Mouse (Mus musculus) kidney, postnatal 25 days (tissue): ENCODE measurements at regions not wholly inside any gene's neighbourhood (a gene's known extent, or its start where the extent isn't known, plus 50 kb on each side); places are given as distances from the start of the nearest gene placed in this dataset.
A peak's percentile ranks its signal among the peaks of the same experiment; 100 is the strongest.
"Not testable (repeated sequence)": the region's sequence is repeated elsewhere in the genome, so short reads cannot be mapped to it uniquely, and the experiment has no call there.

Experiments used
- DNase-seq, 2 experiments: peaks; one replicate each; pipeline ENCODE4 v3.0.0; 2021; ENCODE audit warnings: mixed read lengths in 2 of 2

DNA sequence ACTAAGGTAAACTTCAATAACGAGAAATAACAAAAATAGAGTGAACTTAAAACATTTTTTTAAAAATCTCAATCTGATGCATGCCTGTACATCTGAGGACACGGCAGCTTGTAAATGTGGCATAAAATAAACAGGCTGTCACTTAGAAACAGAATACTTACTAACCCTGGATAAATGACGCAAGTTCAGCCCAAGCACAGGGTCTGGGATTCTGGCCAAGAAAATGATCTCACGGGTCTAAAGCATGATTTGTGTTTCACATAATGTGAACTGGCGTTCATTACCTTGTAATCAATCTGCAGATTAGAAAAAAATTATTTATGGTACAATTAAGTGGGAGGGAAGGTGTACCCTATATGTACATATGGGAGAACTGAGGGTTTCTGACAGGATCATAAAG is 512.1 kb upstream of the Vrk2 start:
- no peak for DNase-seq

DNA sequence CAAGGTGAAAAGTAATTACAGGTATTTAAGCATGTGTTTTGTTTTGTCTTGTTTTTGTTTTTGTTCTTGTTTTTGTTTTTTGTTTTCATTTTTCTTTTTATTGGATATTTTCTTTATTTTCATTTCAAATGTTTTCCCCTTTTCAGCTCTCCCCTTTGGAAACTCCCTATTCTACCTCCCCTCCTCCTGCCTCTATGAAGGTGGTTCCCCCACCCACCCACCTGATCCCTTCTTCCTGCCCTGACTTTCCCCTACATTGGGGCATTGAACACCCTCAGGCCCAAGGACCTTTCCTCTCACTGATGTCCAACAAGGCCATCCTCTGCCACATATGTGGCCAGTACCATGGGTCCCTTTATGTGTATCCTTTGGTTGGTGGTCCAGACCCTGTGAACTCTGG is 509.1 kb upstream of the Vrk2 start:
- no peak for DNase-seq

DNA sequence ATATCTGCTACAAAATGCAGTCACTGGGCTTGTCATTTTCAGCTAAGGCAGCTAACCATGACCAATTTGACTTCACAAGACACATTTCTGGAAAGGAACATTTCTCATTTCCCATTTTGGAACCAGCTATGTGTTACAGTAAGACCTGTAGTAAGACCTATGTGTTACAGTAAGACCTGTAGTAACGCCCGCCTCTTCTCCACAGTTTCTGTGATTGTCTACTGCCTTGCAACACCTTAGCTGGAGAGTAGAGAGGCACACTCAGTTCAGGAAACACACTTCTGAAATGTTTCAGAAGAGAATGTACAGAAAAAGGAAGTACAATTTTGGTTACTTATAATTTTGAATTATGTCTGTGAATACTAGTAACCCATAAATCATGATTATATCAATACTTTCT is 508.2 kb upstream of the Vrk2 start:
- DNase-seq, result no peak

DNA sequence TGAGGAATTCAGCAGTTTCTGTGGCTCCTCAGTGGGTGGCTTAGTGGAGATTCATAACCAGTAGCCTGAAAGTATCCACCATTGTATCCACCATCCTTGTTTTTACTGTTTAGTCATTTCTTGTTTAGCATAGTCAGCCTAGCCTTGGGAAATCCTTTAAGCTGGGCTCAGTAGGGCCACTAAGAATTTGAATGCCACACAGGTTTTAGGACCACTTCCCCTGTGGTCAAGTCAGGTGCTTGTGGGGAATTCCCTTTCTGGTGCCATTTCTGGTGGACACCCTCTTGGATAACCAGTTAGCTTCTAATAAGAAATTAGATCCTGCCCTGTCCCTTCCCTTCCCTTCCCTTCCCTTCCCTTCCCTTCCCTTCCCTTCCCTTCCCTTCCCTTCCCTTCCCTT is 502.8 kb upstream of the Vrk2 start:
- DNase-seq, result no peak

DNA sequence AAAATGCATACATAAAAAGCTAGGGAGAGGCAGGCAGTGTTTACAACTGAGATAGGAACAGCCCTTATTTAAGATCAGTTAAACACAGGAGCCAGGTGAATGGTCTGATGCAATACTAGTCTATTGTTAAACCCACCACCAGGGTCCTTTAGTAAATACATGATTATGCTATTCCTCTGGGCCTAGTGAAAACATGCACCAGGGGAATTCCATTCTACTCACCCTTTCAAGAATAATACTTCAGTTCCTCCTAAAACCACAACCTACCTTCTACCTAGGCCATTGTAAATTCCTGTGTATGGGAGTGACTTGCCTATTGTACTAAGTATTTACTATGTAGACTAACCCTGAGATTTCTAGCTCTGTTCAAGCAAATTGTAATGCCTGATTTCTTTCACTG is 501.7 kb upstream of the Vrk2 start:
- not testable (repeated sequence) for DNase-seq

DNA sequence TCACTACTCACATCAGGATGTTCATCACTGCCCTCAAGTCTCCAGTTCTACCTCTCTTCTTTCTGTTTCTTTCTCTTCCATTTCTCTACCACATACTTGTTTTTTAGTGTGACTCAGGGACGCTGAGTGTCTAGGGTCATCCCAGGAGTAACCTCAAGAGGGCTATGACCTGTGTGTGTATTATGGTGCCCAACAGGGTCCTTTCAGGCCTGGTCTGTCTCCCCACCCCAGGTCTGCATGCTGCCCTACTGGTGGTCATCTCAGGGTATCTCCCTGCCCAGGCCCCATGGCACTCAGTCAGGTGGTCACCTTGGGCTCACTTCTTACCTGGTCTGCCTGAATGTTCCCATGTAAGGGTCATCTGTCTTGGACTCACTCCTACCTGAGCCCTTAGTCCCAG is 492.7 kb upstream of the Vrk2 start:
- DNase-seq, result no peak

DNA sequence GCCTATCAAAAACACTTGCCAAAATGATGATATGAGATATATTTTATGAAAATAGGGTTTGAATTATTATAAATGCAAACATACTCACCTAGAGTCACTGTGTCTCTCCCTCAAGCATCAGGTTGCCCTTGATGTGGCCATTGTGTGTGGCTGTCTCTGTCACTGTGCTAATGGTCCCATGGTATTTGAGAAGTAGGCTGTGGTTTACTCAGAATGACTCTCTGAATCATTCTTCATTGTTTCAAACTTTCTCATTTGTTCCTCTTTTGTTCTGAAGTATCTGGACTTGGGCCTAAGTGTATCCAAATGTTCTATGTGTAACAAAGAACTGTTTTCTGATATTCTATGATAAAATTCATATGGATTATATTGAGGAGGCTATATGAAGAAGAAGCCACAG is 487.4 kb upstream of the Vrk2 start:
- DNase-seq, result no peak

DNA sequence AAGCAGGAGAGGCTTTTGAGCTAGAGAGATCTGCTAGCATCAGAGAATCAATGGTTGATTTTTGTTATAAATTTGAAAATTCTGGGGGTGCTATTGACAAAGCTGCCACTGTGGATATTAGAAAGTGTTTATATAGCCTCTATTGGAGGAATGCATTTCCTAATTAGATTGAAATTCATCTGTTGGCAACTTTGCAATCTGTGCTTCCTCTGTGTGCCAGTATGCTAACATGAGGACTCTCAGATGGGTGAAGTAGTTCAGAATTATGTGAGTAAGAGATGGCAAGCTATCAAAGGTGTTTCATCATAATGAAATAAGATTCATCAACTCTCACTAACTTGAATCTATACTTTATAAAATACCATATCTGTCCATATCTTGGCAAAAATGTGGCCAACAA is 476.6 kb upstream of the Vrk2 start:
- DNase-seq, result no peak

DNA sequence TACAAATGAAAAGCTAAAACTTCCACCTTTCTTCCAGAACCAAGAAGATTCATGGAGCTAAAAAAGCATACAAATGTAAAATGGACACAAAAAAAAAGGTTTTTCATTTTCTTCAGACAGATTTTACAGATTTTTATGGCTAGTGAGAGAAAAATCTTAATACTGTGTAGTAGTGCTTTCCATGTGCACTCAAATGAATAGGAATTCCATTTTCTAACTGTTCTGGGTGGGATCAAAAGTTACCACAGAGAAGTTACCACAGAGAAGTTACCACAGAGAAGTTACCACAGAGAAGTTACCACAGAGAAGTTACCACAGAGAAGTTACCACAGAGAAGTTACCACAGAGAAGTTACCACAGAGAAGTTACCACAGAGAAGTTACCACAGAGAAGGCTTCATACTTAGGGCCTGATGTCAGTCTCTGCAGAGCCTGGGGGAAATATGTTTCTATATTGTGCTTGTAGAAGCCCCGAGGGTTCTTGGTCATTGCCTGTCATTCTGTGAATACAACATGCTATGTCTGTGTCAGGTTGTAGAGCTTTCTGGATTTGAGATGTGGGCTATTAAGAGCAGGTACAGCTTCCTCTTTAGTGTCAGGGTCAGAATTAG is 433.5 kb upstream of the Vrk2 start:
- DNase-seq, result no peak

DNA sequence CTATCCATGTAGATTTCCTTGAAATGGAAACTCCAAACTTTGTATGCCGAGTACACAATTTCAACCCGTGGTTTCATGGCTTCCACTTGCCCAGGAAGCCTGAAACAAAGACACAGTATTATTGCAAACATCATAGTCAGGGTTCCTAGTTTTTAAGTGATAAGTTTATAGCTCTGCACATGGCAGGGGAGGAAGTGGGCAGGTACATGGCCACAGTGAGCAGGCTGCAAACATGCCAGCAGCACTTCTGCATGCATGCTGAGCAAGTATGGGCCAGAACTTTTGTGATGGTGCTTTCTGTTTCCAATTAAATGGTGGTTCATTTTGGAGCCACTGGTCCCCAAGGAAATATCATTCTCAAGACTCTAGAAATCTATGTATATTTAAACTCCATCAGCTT is 431.7 kb upstream of the Vrk2 start:
- no peak for DNase-seq

DNA sequence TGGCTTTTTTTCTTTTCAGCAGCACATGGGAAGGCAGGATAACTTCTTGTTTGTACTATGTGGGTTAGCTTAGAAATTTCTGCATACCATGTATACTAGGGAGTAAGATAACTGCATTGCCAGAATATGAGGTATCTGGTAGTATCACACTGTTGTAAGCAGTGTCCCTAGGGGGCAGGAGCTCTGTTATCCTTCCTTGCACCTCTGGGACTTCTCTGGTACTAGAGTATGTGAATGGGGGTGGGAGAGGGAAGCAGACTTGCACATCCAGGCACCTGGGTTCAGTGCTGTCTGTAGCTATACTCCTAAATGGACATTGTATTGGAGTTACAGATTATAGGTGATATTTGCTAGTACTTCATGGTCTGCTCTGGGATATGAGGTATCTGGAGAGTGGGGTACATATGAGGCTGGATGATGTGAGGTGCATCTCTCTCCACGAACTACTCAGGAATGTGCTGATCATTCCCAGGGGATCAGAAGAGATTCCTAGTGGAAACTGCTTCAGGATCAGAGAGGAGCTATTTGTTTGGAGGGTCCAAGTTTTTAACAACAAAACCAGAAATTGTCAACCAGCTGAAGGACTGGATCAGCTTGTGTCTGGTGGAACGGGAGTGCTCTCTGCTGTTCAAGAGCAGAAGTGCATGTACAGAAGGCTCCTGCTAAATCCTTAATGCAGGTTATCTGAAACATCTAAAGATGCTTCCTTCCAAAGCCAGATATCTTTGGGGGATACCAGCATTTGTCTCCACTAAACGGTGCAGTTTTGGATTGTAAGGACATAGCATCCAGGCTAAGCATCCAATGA is 402.7 kb upstream of the Vrk2 start:
- DNase-seq, result no peak

DNA sequence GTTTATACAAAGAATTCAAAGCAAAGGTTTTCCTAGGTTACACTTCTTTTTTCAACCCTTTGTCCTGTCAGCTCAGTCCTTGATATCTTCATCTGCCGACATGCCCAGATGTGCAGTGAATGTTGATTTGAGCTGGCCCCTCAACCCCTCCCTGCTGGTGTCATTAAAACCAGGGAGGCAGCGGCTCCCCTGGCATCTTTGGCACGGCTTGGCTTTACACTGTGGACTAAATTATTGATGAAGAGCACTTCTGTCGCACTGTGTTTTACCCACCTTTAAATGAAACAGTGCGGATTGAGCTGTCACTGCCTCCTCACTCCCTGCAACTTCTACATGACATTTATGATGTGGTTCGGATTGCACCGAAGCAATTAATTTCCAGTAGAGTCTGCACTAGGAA is 387.4 kb upstream of the Vrk2 start:
- no peak for DNase-seq

DNA sequence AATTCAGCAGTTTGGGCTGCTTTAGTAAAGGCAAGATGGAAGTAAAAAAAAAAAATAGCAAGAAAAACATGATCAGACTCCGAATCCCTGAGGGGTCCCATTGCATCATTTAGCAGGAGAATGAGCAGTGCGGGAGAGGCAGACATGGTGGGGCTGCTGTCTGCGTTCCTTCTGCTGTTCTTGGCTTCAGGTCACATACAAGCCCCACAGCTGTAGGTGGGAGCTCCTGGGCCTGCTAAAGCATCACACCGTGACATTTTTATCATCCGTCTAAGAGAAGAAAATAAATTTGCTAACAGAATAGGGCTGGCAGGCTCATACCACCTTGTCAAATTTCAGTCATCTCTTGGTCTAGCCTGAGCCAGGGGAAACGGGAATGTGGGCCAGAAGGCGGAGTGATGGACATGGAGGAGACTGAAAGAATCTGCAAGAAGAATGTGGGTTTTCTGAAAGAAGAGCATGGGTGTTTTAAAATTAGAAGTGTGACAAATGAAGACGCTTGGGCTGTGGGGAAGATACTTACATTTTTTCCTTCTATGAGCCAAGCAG is 378.8 kb upstream of the Vrk2 start:
- no peak for DNase-seq

DNA sequence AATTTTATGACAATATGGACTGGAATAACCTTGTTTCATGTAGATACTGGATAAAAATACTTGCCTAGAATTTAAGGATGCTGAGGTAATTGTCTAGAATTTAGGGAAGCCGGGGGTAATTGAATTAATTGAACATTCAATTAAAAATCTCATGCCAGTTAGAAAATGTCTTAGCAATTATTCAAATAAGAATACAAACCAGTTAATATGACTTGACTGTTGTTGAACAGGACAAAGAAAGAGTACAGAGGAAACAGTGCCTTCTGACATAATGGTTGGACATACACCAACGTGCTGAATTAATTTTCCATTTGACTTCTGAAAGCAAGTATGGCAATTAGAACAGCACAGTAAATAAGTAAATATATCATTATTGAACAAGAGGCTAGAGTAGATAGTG is 377.4 kb upstream of the Vrk2 start:
- no peak for DNase-seq

DNA sequence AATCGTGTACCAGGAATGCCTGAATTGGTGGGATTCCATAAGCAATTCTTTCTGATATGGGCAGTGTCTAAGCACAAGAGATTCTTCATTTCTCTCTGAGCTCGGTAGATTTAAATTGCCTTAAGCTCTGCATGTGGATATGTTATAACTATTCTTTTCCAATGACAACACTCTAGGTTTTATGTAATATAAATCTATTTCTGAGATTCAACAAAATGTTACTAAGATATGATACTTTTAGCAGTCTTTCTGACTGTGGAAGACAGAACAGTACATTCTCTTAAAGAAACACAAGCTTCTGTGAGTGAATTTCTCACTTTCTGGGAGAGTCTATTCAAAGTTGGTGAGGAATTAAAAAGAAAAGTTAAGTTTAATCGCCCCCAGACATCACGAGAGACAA is 373.6 kb upstream of the Vrk2 start:
- DNase-seq, result no peak

DNA sequence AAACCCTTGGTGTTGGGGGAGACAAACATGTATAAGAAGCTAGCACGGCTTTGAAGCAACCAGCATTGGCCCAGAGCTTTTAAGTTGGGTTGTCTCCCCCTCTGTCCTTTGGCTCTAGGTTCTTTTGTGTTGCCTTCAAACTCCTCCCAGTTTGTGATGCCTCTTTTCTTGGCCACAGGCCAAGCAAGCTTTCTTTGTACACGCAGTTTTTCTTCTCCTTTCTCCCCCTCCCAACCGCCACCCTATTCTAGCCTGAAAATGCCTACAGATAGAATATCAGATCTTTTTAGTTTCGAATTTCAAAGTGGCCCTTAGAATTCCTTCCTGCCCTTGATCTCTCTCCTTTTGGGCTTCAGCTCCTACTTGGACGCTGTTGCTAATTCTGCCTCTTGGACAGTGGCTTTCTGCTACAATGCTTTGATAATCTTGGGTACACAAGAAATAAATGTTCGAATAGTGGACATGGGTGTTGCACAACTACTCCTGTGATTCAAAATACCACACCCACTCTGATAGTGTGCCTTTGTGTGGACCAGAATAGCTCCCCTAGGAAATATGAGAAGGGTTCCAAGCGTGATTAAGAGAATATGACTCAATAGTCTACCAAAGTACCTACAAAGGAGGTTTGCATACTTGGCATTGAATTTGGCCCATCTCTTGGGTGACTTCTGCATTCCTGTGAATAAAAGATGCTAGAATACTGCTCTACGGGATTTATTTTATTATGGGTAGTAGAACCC is 369.3 kb upstream of the Vrk2 start:
- peak in 1 of 2 experiments; percentile 3 for DNase-seq

DNA sequence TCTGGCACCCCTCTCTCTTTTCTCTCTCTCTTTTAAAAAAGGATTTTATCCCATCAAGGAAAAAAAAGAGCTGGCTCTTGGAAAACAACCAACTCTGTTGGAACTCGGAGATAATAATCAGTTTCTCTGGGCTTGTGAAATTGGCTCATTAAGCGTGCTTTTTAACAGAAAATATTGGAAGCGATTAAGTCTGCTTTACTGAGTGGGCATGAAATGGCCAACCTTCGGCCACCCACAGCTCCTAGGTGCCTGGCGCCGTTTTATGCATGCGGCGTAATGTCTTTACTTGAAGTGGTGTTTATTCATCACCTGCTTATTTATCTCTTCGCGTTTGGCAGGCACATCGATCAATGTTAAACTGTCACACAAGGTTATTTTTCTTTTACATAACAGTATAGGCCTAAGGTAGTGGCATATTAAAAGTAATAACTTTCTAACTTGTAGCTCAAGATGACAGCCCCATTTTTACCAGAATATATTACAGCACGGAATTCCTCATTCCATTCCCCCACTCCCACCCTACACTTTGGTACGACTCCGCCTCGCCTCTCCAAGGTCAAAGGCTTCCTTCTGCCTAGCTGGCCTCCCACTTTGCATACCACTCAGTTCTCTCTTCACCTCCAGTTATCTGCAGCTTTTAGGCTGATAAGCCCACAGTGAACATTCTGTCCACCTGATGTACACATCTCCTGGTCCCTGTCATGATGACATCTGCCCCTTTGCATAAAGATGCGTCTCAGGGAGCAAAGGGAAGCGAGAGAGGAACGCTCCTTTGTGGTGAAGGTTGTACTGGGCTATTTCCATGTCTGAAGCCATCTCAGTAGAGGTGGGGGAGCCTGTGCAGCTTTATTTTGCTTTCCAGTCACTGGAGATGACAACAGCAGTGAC is 368.5 kb upstream of the Vrk2 start:
- DNase-seq, result no peak

DNA sequence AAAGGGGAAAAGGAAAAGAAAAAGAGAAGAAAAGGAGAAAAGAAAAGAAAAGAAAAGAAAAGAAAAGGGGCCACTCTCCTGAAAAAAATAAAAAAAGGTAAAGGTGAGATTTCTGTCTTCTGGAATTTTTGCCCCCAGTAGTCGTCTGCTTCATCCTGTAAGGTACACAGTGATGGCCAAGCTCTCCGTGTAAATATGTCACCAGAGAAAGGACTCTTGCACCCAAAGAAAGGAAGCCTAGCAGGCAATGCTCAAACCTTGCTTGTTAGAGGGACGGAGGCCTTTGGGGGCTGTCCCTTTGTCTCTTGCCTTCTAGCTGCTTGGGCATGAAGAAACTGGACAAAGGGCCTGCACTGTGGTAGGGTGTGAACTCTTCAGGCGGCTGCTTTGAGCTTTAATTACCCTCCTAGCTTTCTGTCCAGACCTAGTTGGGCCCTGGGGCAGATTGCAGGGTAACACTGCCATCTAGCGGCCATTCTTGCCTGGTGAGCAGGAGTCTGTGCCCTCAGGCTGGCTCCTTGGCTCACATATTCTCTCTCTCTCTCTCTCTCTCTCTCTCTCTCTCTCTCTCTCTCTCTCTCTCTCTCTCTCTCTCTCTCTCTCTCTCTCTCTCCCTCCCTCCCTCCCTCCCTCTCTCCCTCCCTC is 367.7 kb upstream of the Vrk2 start:
- DNase-seq, result peak; percentile 80 to 89

DNA sequence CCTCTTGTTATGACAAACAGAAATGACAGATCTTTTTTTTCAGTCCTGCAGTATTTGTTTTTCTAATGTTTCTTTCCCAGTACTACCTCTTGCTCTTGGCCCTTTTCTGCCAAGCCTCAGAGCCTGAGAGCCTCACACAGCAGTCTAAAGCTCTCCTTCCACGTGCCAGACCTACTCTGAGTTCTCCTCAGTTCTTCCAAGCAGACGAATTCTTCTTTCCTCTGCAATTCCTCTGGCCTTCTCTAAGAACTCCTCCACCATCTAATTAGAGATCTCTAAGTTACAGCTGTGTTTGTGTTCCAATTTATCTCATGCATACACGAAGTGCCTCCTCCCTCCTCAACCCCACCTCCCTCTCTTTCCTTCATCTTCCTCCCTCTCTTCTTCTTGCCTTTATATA is 362.4 kb upstream of the Vrk2 start:
- no peak for DNase-seq

DNA sequence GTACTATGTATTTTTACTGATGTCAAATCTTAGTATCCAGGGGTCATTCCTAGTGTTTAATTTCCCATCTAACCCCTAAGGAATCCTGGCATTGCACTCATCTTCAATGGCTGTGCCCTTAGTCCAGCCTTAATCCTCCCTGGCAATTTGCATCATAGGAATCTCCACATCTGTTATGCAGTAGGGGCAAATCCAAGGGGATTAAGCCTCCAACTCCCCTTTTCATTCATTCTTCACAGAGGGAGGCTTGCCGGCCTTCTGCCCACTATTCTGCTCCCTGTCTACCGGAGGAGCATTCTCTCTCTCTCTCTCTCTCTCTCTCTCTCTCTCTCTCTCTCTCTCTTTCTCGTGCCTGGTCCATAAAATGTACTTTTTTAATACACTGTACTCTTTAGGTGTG is 338.0 kb upstream of the Vrk2 start:
- no peak for DNase-seq

DNA sequence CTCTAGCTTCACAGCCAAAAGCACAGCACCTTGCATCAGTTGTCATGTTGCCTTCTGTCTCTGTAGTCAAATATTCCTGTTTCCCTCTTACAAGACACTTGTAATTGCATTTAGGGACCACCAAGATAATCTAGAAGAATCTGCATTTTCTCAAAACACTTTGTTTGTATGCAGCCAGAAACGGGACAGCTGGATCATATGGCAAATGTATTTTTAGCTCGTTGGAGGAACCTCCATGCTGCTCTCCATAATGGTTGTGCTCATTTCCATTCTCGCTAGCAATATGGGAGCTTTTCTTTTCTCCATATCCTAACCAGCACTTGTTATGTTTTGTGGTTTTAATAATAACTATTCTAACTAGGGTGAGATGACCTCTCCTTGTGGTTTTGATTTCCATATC is 313.3 kb upstream of the Vrk2 start:
- no peak for DNase-seq

DNA sequence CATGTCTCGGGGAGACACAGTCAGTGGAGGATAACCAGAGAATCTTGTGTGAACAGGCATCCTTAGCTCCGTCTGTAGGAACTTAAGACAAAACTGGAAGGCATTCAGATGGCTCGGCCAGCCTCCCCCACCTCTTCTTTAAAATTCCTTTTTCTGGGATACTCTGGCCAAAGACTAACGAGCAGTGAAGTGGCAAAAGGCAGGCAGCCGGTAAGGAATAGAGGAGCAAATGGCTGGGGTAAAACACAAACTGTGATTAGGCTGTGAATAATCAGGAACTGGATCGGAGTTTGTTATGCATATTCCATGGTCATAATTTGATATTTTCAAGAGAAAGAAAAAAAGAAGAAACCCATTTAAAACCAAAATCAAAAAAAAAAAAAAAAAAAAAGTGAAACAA is 287.8 kb upstream of the Vrk2 start:
- no peak for DNase-seq
